Comparison of ENCODE assay signal across 29 mouse cellular contexts in the genomic region with DNA sequence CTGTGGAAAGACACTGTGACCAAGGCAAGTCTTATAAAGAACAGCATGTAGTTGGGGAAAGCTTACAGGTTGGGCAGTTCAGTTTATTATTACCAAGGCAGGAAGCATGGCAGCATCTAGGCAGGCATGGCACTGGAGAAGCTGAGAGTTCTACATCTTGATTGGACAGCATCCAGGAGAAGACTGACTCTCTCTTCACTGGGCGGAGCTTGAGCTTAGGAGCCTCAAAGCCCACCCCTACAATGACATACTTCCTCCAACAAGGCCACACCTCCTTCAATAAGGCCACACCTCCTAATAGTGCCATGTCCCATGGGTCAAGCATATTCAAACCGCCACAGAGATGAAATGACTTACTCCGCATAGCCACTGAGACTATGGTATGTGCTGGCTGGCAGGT. TPM values are rescaled to one million over a fixed set of nuclear protein-coding genes. Genes with fewer than 3 reads are reported as not detected.
DNase-seq lines count a peak whose midpoint lies in the region; ATAC-seq and TF ChIP-seq lines count a peak whose summit lies in the region.
"Had no signal": no experiment of that assay in that cellular context is flagged by ENCODE, and none has a peak within 500 bp of the region (broad histone marks: within the 10 kb centered on the region; RNA-seq: fewer than 3 reads in every experiment).

No protein-coding gene starts in this region.

- 0 out of 2 replicates have a peak, but pooled peaks cover 4% of the 10 kb centered on the region for H3K36me3 ChIP-seq in lung, embryonic 14.5 days (ENCODE audit: insufficient read depth)
- no peaks in the 10 kb centered on the region for H3K36me3 ChIP-seq in E14TG2a.4 (ENCODE audit: insufficient read depth, low read length)
- no peaks in the 10 kb centered on the region for H3K36me3 ChIP-seq in ES-E14 (ENCODE audit: control insufficient read depth, insufficient read depth, low read length, poor library complexity, severe bottlenecking)
- peaks cover 8% of the 10 kb centered on the region; the same call in 1 of the 2 replicates for H3K36me3 ChIP-seq in limb, embryonic 12.5 days

- ATAC-seq in lung, embryonic 14.5 days (ENCODE audit: insufficient read depth), result no peak
- ATAC-seq in limb, embryonic 12.5 days (ENCODE audit: insufficient number of reproducible peaks, insufficient read depth, low FRiP score, low TSS enrichment, low read depth), result no peak
- no peak for ATAC-seq in erythroblast, adult 5-6 weeks (replicated peaks; ENCODE audit: low FRiP score, poor library complexity, severe bottlenecking)
- ATAC-seq: forebrain, postnatal 0 days; hindbrain, embryonic 16.5 days; intestine, postnatal 0 days; midbrain, embryonic 13.5 days; Patski had no signal

- TF ChIP-seq CTCF in lung, embryonic 14.5 days (IDR thresholded peaks at IDR 0.05; ENCODE audit: low read depth), result no peak
- TF ChIP-seq CTCF in E14TG2a.4 (conservative IDR thresholded peaks at IDR 0.05; ENCODE audit: low read length), result no peak

- WGBS in lung, embryonic 14.5 days, result 97% methylated on average over 3 of the region's 3 CpGs
- WGBS in limb, embryonic 12.5 days, result 90% methylated on average over 3 of the region's 3 CpGs

- in situ Hi-C loops in ES-E14 (cut with MboI; ENCODE audit: low sequenced_read_pairs in 2 of 2, unreplicated experiment in 2 of 2), result no loop called here

- H3K9me3 ChIP-seq in lung, embryonic 14.5 days (ENCODE audit: low read depth, low read length), result no peaks in the 10 kb centered on the region
- peaks cover 5% of the 10 kb centered on the region; the same call in 1 of the 2 replicates for H3K9me3 ChIP-seq in E14TG2a.4 (ENCODE audit: low read length)
- no peaks in the 10 kb centered on the region for H3K9me3 ChIP-seq in ES-E14 (ENCODE audit: control insufficient read depth, insufficient read depth, low read depth, low read length)
- no peaks in the 10 kb centered on the region for H3K9me3 ChIP-seq in limb, embryonic 12.5 days
- H3K9me3 ChIP-seq: forebrain, embryonic 12.5 days; G1E; hindbrain, embryonic 10.5 days; liver, embryonic 15.5 days; midbrain, embryonic 13.5 days had no signal

- DNase-seq in lung, embryonic 14.5 days, result no peak
- DNase-seq in lung, postnatal 4 days, result no peak
- no peak for DNase-seq in ES-E14 (ENCODE audit: low read depth, low spot score)
- DNase-seq in kidney, postnatal 10 days, result no peak
- DNase-seq in adrenal gland, postnatal 36 days, result no peak
- DNase-seq: adrenal gland, postnatal 25 days; cerebellum, adult 18-20 months; cerebellum, postnatal 14 days; forebrain, postnatal 0 days; gastrocnemius, postnatal 10 days; heart, postnatal 14 days; kidney, adult 9 months; kidney, postnatal 14 days; right cerebral cortex, postnatal 4 days; thymus, adult 2 months; thymus, postnatal 36 days had no signal

- H3K27ac ChIP-seq in lung, embryonic 14.5 days (ENCODE audit: low read depth), result 0 out of 2 replicates have a peak overlapping the region, but pooled peaks have one; percentile 74
- no peak overlapping the region for H3K27ac ChIP-seq in ES-E14 (ENCODE audit: insufficient read depth, low read depth, low read length, poor library complexity, severe bottlenecking)
- H3K27ac ChIP-seq in limb, embryonic 12.5 days, result 0 out of 2 replicates have a peak overlapping the region, but pooled peaks have one; percentile 79
- H3K27ac ChIP-seq: forebrain, embryonic 12.5 days; hindbrain, embryonic 10.5 days; left cerebral cortex, adult 2 months; liver, embryonic 15.5 days had no signal

- no peak overlapping the region for H3K9ac ChIP-seq in lung, embryonic 14.5 days
- 0 out of 2 replicates have a peak overlapping the region, but pooled peaks have one; percentile 4 for H3K9ac ChIP-seq in ES-E14 (ENCODE audit: insufficient read depth, low read depth, low read length, poor library complexity, severe bottlenecking)
- H3K9ac ChIP-seq in limb, embryonic 12.5 days (replicated peaks), result no peak overlapping the region
- H3K9ac ChIP-seq: forebrain, embryonic 12.5 days; forebrain, postnatal 0 days; liver, embryonic 15.5 days; midbrain, embryonic 13.5 days had no signal

- no peak overlapping the region for H3K4me2 ChIP-seq in lung, embryonic 14.5 days
- H3K4me2 ChIP-seq in limb, embryonic 12.5 days, result no peak overlapping the region
- H3K4me2 ChIP-seq: forebrain, embryonic 12.5 days; liver, embryonic 15.5 days; midbrain, embryonic 13.5 days had no signal

- no peak overlapping the region for H3K4me3 ChIP-seq in lung, embryonic 14.5 days (ENCODE audit: low read depth, low read length)
- peak overlapping the region; percentile 67 for H3K4me3 ChIP-seq in E14TG2a.4 (replicated peaks; ENCODE audit: low read length)
- H3K4me3 ChIP-seq in ES-E14 (ENCODE audit: insufficient read depth in 1 of 2, low read depth in 1 of 2, low read length in 2 of 2, poor library complexity in 1 of 2, severe bottlenecking in 1 of 2), result peak overlapping the region; percentile 39 to 47
- H3K4me3 ChIP-seq in limb, embryonic 12.5 days (replicated peaks), result no peak overlapping the region
- H3K4me3 ChIP-seq: forebrain, embryonic 12.5 days; hindbrain, embryonic 10.5 days; left cerebral cortex, adult 2 months; liver, embryonic 15.5 days; midbrain, embryonic 13.5 days had no signal

- H3K27me3 ChIP-seq in lung, embryonic 14.5 days (ENCODE audit: insufficient read depth, low read length), result no peaks in the 10 kb centered on the region
- no peaks in the 10 kb centered on the region for H3K27me3 ChIP-seq in E14TG2a.4 (ENCODE audit: insufficient read depth, low read length)
- H3K27me3 ChIP-seq in limb, embryonic 12.5 days, result no peaks in the 10 kb centered on the region
- H3K27me3 ChIP-seq: forebrain, embryonic 12.5 days; liver, embryonic 15.5 days; megakaryocyte, embryonic 14.5 days; midbrain, embryonic 13.5 days; Patski had no signal

- peaks cover 30% of the 10 kb centered on the region for H3K4me1 ChIP-seq in lung, embryonic 14.5 days (ENCODE audit: insufficient read depth)
- peaks cover 41% of the 10 kb centered on the region for H3K4me1 ChIP-seq in E14TG2a.4 (replicated peaks; ENCODE audit: low read depth, low read length)
- peaks cover 0 to 3% of the 10 kb centered on the region in 2 experiments; a peak in 1 of 4 replicates for H3K4me1 ChIP-seq in ES-E14 (ENCODE audit: control insufficient read depth in 2 of 2, insufficient read depth in 2 of 2, low read length in 2 of 2, poor library complexity in 1 of 2)
- peaks cover 59% of the 10 kb centered on the region for H3K4me1 ChIP-seq in limb, embryonic 12.5 days (replicated peaks)

TF ChIP-seq in ES-E14, 5 proteins besides CTCF, POLR2A, EP300 and RAD21:
- TF ChIP-seq ZNF384 (IDR thresholded peaks at IDR 0.05; ENCODE audit: low read depth, low read length) (no peak), MAFK (IDR thresholded peaks at IDR 0.05; ENCODE audit: insufficient read depth, low read depth, low read length) (no peak), HCFC1 (IDR thresholded peaks at IDR 0.05; ENCODE audit: borderline replicate concordance, insufficient read depth, low read length) (no peak), ZC3H11A (IDR thresholded peaks at IDR 0.05; ENCODE audit: borderline replicate concordance, low read depth, low read length) (no peak), CHD2 (IDR thresholded peaks at IDR 0.05; ENCODE audit: low read depth, low read length) (no peak)

RNA-seq across cellular contexts. Expression of gene Arrb1, which starts 16.4 kb away (rescaled TPM):
- polyA plus RNA-seq in lung, embryonic 14.5 days (2014; fragmentation: Nextera tagmentation; extraction: Ambion mirVana), result 7.0 and 7.8 TPM in 2 replicates
- 10.7 and 15.3 TPM in 2 replicates for total RNA-seq in ES-E14 (2012; rRNA removed)
- polyA plus RNA-seq in limb, embryonic 12.5 days (2016; fragmentation: Nextera tagmentation; extraction: Ambion mirVana), result 8.1 and 8.4 TPM in 2 replicates
- total RNA-seq in erythroblast, adult 5-6 weeks (2015; ENCODE audit: low replicate concordance), result 185 and 204 TPM in 2 replicates
- total RNA-seq in erythroblast, adult 5-6 weeks (2017; ENCODE audit: low replicate concordance), result 636 and 742 TPM in 2 replicates
- total RNA-seq in adrenal gland, postnatal 36 days (2021), result 10 to 100 TPM; 41.1 to 51.0 TPM

Comparison
In these comparisons a context has a peak if more than half of its experiments do, and no peak if none do; other contexts are left out.
1. H3K4me3 ChIP-seq: peak in E14TG2a.4 (single experiment) and ES-E14 (2 of 2); none in lung, embryonic 14.5 days (single experiment) and limb, embryonic 12.5 days (single experiment).